11 mouse cellular contexts compared by ENCODE assay signal in the genomic region with DNA sequence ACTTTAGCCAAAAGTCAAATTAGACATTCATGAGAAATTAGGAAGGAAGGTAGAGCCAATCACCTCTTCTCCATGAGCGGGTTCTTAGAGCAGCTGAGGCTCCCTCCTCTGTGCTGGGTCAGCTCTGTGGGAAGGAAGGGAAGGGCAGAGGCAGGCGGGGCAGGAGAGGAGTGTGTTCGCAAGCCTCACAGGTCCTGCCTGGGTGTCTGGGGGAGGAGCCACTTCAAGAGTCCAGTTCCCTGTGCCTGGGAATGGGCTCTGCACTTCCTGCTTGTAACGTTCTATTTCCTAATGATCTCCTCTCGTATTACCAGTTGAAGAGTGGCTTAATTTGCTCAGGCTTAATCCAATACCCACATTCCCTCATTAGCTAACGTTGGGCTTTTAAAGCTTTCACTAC. TPM values are rescaled to one million over a fixed set of nuclear protein-coding genes. Genes with fewer than 3 reads are reported as not detected.
DNase-seq lines count a peak whose midpoint lies in the region; ATAC-seq and TF ChIP-seq lines count a peak whose summit lies in the region.
"Had no signal": no experiment of that assay in that cellular context is flagged by ENCODE, and none has a peak within 500 bp of the region (broad histone marks: within the 10 kb centered on the region; RNA-seq: fewer than 3 reads in every experiment).

No protein-coding gene starts in this region.

- no peaks in the 10 kb centered on the region for H3K27me3 ChIP-seq in heart, embryonic 14.5 days (ENCODE audit: control insufficient read depth, insufficient read depth, low read length)
- H3K27me3 ChIP-seq in midbrain, postnatal 0 days (ENCODE audit: insufficient read depth, low read length) = no peaks in the 10 kb centered on the region
- H3K27me3 ChIP-seq: CH12.LX; embryonic facial prominence, embryonic 12.5 days had no signal

- 14% methylated on average over 6 of the region's 6 CpGs for WGBS in heart, embryonic 14.5 days
- WGBS in midbrain, postnatal 0 days = 35% methylated on average over 6 of the region's 6 CpGs

- DNase-seq in heart, adult 8-10 months (ENCODE audit: low spot score) = no peak
- DNase-seq in embryo, embryonic 10.5 days (ENCODE audit: low spot score) = peak; percentile 60
- peak; percentile 47 for DNase-seq in kidney, postnatal 10 days
- peak; percentile 69 for DNase-seq in lung, postnatal 25 days (ENCODE audit: low spot score)
- no peak for DNase-seq in urinary bladder, postnatal 25 days (ENCODE audit: low spot score)
- DNase-seq in frontal cortex, postnatal 14 days (ENCODE audit: low spot score in 2 of 2) = no peak
- DNase-seq in midbrain, postnatal 0 days (ENCODE audit: low spot score) = no peak

- no peaks in the 10 kb centered on the region for H3K9me3 ChIP-seq in heart, embryonic 14.5 days (ENCODE audit: control insufficient read depth, low read length)
- H3K9me3 ChIP-seq in midbrain, postnatal 0 days (ENCODE audit: low read length) = no peaks in the 10 kb centered on the region
- H3K9me3 ChIP-seq: embryonic facial prominence, embryonic 12.5 days had no signal

- no peak overlapping the region for H3K4me2 ChIP-seq in heart, embryonic 14.5 days (ENCODE audit: low read length)
- no peak overlapping the region for H3K4me2 ChIP-seq in midbrain, postnatal 0 days (ENCODE audit: low read depth, low read length, poor library complexity, severe bottlenecking)
- H3K4me2 ChIP-seq: embryonic facial prominence, embryonic 12.5 days had no signal

- no peak overlapping the region for H3K4me3 ChIP-seq in heart, embryonic 14.5 days (ENCODE audit: control insufficient read depth in 1 of 2, insufficient read depth in 1 of 2, low read depth in 1 of 2, low read length in 2 of 2)
- no peak overlapping the region for H3K4me3 ChIP-seq in midbrain, postnatal 0 days (ENCODE audit: low read depth, low read length)
- H3K4me3 ChIP-seq: embryonic facial prominence, embryonic 12.5 days had no signal

- no peaks in the 10 kb centered on the region; the same call in 1 of the 2 replicates for H3K36me3 ChIP-seq in heart, embryonic 14.5 days (ENCODE audit: control insufficient read depth, insufficient read depth, low read length)
- H3K36me3 ChIP-seq in midbrain, postnatal 0 days (ENCODE audit: insufficient read depth, low read length) = no peaks in the 10 kb centered on the region
- H3K36me3 ChIP-seq: embryonic facial prominence, embryonic 12.5 days had no signal

- no peak for TF ChIP-seq CTCF in midbrain, postnatal 0 days (IDR thresholded peaks at IDR 0.05)

- peaks cover 10 to 48% of the 10 kb centered on the region in 2 experiments for H3K4me1 ChIP-seq in heart, embryonic 14.5 days (ENCODE audit: control insufficient read depth in 2 of 2, insufficient read depth in 2 of 2, low read length in 2 of 2)
- no peaks in the 10 kb centered on the region for H3K4me1 ChIP-seq in midbrain, postnatal 0 days (ENCODE audit: insufficient read depth, low read length)

- ATAC-seq in heart, embryonic 14.5 days (ENCODE audit: insufficient number of reproducible peaks, insufficient read depth, low FRiP score, low read depth) = peak; percentile 69; the same call in 1 of the 2 replicates
- ATAC-seq in midbrain, postnatal 0 days (ENCODE audit: low FRiP score) = no peak
- ATAC-seq: hindbrain, embryonic 16.5 days had no signal

- peak overlapping the region in 1 of 2 experiments; percentile 34; a peak in 1 of 4 replicates for H3K27ac ChIP-seq in heart, embryonic 14.5 days (replicated peaks in 1 of 2; ENCODE audit: control insufficient read depth in 1 of 2, insufficient read depth in 1 of 2, low read depth in 2 of 2, low read length in 2 of 2)
- H3K27ac ChIP-seq in midbrain, postnatal 0 days (ENCODE audit: low read depth, low read length) = no peak overlapping the region
- H3K27ac ChIP-seq: embryonic facial prominence, embryonic 12.5 days had no signal

- H3K9ac ChIP-seq in heart, embryonic 14.5 days (ENCODE audit: low read length) = peak overlapping the region; percentile 18; the same call in 1 of the 2 replicates
- H3K9ac ChIP-seq in midbrain, postnatal 0 days (replicated peaks; ENCODE audit: low read length, poor library complexity, severe bottlenecking) = no peak overlapping the region
- H3K9ac ChIP-seq: embryonic facial prominence, embryonic 12.5 days had no signal

RNA-seq across cellular contexts. Expression of gene Rassf8, which starts 32.8 kb away (rescaled TPM):
- 12.7 and 15.7 TPM in 2 replicates for polyA plus RNA-seq in heart, embryonic 14.5 days (2014; fragmentation: Nextera tagmentation; extraction: Ambion mirVana)
- 10 to 100 TPM; 54.3 to 61.5 (median 55.4) TPM for total RNA-seq in heart, adult 8-10 months (2022)
- total RNA-seq in midbrain, postnatal 0 days (2014; rRNA removed) = 15.4 and 16.3 TPM in 2 replicates
- 4.5 and 5.6 TPM in 2 replicates for polyA plus RNA-seq in midbrain, postnatal 0 days (2015; fragmentation: Nextera tagmentation; extraction: Ambion mirVana)

Comparison
In these comparisons a context has a peak if more than half of its experiments do, and no peak if none do; other contexts are left out.
1. DNase-seq: peak in embryo, embryonic 10.5 days (single experiment), kidney, postnatal 10 days (single experiment) and lung, postnatal 25 days (single experiment); none in heart, adult 8-10 months (single experiment), urinary bladder, postnatal 25 days (single experiment), frontal cortex, postnatal 14 days (0 of 2) and midbrain, postnatal 0 days (single experiment).